Mouse (Mus musculus) liver, postnatal 0 days (tissue): ENCODE measurements at regions not wholly inside any gene's neighbourhood (a gene's known extent, or its start where the extent isn't known, plus 50 kb on each side); places are given as distances from the start of the nearest gene placed in this dataset.

Experiments
- CTCF ChIP-seq: sonication (generic); IDR thresholded peaks from 2 replicates; pipeline ENCODE4 v1.5.1; 2016; ENCODE audit warnings: antibody characterized with exemption, low read depth
- EP300 ChIP-seq: IDR thresholded peaks from 2 replicates; pipeline ENCODE4 v1.6.1; 2016; ENCODE audit warnings: antibody characterized with exemption, low read depth, mild to moderate bottlenecking

DNA sequence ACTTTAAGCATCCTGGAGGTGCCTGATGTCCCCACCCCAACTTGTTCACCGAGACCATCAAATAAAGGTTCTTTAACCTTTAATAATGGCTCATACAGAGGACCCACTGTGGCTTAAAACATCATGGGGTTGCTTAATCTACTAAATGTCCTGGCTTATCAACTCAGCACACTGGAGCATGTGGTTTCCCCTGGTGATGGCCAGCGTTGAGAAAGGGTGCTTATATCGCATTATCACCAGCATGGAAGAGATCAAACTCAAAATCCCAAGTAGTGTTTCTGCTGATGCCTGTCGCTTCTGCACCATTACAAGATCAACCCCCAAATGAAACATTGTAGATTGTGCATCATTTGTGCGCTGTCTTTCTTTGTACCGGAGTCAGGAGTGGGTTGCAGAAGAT, 53.2 kb upstream of the Wnt7b start:
- TF ChIP-seq CTCF, result no peak
- TF ChIP-seq EP300, result no peak
